In the genomic region with DNA sequence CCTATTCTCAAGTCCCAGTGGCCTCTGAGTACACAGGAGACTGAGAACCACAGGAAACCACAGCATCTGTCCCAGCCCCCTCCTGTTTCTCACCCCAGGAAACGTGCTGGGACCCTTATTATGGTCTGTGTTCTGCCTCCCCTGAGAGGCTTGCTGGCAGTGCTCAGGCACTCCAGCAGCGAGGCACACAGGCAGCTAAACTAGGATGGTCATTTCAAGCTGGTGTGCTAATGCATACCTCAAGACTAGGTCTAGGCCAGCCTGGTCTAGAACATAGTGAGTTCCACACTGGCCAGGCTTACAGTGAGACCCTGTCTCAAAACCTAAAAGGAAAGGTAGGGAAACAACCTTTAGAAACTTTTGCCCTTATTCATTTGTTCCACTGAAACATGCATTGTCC, we compare ENCODE assay signal across 15 mouse cellular contexts. TPM values are rescaled to one million over a fixed set of nuclear protein-coding genes. Genes with fewer than 3 reads are reported as not detected.
DNase-seq lines count a peak whose midpoint lies in the region; ATAC-seq lines count a peak whose summit lies in the region.
"Had no signal": no experiment of that assay in that cellular context is flagged by ENCODE, and none has a peak within 500 bp of the region (broad histone marks: within the 10 kb centered on the region; RNA-seq: fewer than 3 reads in every experiment).

No protein-coding gene starts in this region.

- no peak overlapping the region for H3K4me2 ChIP-seq in hindbrain, embryonic 15.5 days
- H3K4me2 ChIP-seq in hindbrain, embryonic 11.5 days (replicated peaks; ENCODE audit: low read depth, low read length): no peak overlapping the region
- H3K4me2 ChIP-seq in midbrain, embryonic 14.5 days (ENCODE audit: low read length): no peak overlapping the region
- H3K4me2 ChIP-seq: heart, embryonic 11.5 days; kidney, embryonic 15.5 days; liver, embryonic 11.5 days had no signal

- no peak overlapping the region for H3K4me3 ChIP-seq in hindbrain, embryonic 15.5 days
- H3K4me3 ChIP-seq in hindbrain, embryonic 11.5 days (ENCODE audit: low read depth, low read length): no peak overlapping the region
- no peak overlapping the region for H3K4me3 ChIP-seq in midbrain, embryonic 14.5 days (replicated peaks; ENCODE audit: low read depth, low read length)
- no peak overlapping the region for H3K4me3 ChIP-seq in midbrain, embryonic 10.5 days
- H3K4me3 ChIP-seq: kidney, embryonic 15.5 days; layer of hippocampus, adult 2 months had no signal

- DNase-seq in hindbrain, embryonic 11.5 days (ENCODE audit: low spot score): no peak
- no peak for DNase-seq in midbrain, embryonic 14.5 days
- no peak for DNase-seq in midbrain, embryonic 10.5 days (ENCODE audit: low spot score)
- no peak for DNase-seq in kidney, adult 18-20 months
- no peak for DNase-seq in gastrocnemius, postnatal 36 days
- DNase-seq: adrenal gland, adult 2 months; cerebellum, adult 18-20 months; gastrocnemius, postnatal 10 days had no signal

- no peaks in the 10 kb centered on the region for H3K9me3 ChIP-seq in hindbrain, embryonic 15.5 days
- no peaks in the 10 kb centered on the region for H3K9me3 ChIP-seq in hindbrain, embryonic 11.5 days (ENCODE audit: control insufficient read depth, low read length)
- H3K9me3 ChIP-seq in midbrain, embryonic 14.5 days (ENCODE audit: control insufficient read depth, low read length): no peaks in the 10 kb centered on the region
- no peaks in the 10 kb centered on the region for H3K9me3 ChIP-seq in midbrain, embryonic 10.5 days (replicated peaks)
- H3K9me3 ChIP-seq: kidney, embryonic 15.5 days had no signal

- H3K27me3 ChIP-seq in hindbrain, embryonic 15.5 days: no peaks in the 10 kb centered on the region
- H3K27me3 ChIP-seq in hindbrain, embryonic 11.5 days (ENCODE audit: control insufficient read depth, insufficient read depth, low read length): no peaks in the 10 kb centered on the region
- H3K27me3 ChIP-seq in midbrain, embryonic 14.5 days (ENCODE audit: control insufficient read depth, insufficient read depth, low read length): no peaks in the 10 kb centered on the region
- H3K27me3 ChIP-seq in midbrain, embryonic 10.5 days (ENCODE audit: low read depth, poor library complexity, severe bottlenecking): no peaks in the 10 kb centered on the region
- H3K27me3 ChIP-seq: kidney, embryonic 15.5 days; Patski had no signal

- H3K36me3 ChIP-seq in hindbrain, embryonic 15.5 days: peaks cover 20% of the 10 kb centered on the region
- 0 out of 2 replicates have a peak, but pooled peaks cover 3% of the 10 kb centered on the region for H3K36me3 ChIP-seq in hindbrain, embryonic 11.5 days (ENCODE audit: control insufficient read depth, insufficient read depth, low read length)
- H3K36me3 ChIP-seq in midbrain, embryonic 14.5 days (ENCODE audit: control insufficient read depth, insufficient read depth, low read length): peaks cover 30% of the 10 kb centered on the region
- peaks cover 34% of the 10 kb centered on the region for H3K36me3 ChIP-seq in midbrain, embryonic 10.5 days

- intact Hi-C loops in gastrocnemius, postnatal 36 days (cut with DNase I): no loop called here

- H3K4me1 ChIP-seq in hindbrain, embryonic 15.5 days (replicated peaks): no peaks in the 10 kb centered on the region
- no peaks in the 10 kb centered on the region; the same call in 1 of the 2 replicates for H3K4me1 ChIP-seq in hindbrain, embryonic 11.5 days (replicated peaks; ENCODE audit: control insufficient read depth, insufficient read depth, low read length)
- H3K4me1 ChIP-seq in midbrain, embryonic 14.5 days (ENCODE audit: control insufficient read depth, insufficient read depth, low read length): 0 out of 2 replicates have a peak, but pooled peaks cover 3% of the 10 kb centered on the region
- H3K4me1 ChIP-seq in midbrain, embryonic 10.5 days: peaks cover 10% of the 10 kb centered on the region; the same call in 1 of the 2 replicates

- 20% methylated on average over 2 of the region's 2 CpGs for WGBS in hindbrain, embryonic 15.5 days
- 21% methylated on average over 2 of the region's 2 CpGs for WGBS in hindbrain, embryonic 11.5 days
- 24% methylated on average over 2 of the region's 2 CpGs for WGBS in midbrain, embryonic 14.5 days
- WGBS in midbrain, embryonic 10.5 days: 36% methylated on average over 2 of the region's 2 CpGs

- no peak overlapping the region for H3K9ac ChIP-seq in hindbrain, embryonic 15.5 days
- no peak overlapping the region for H3K9ac ChIP-seq in hindbrain, embryonic 11.5 days (ENCODE audit: low read depth, low read length)
- no peak overlapping the region for H3K9ac ChIP-seq in midbrain, embryonic 14.5 days (replicated peaks; ENCODE audit: low read length)
- H3K9ac ChIP-seq: kidney, embryonic 15.5 days had no signal

- no peak overlapping the region for H3K27ac ChIP-seq in hindbrain, embryonic 15.5 days (replicated peaks)
- H3K27ac ChIP-seq in hindbrain, embryonic 11.5 days (ENCODE audit: low read depth, low read length): no peak overlapping the region
- 0 out of 2 replicates have a peak overlapping the region, but pooled peaks have one; percentile 20 for H3K27ac ChIP-seq in midbrain, embryonic 14.5 days (replicated peaks; ENCODE audit: low read depth, low read length)
- no peak overlapping the region for H3K27ac ChIP-seq in midbrain, embryonic 10.5 days (replicated peaks)
- H3K27ac ChIP-seq: kidney, embryonic 15.5 days; layer of hippocampus, adult 2 months had no signal

- ATAC-seq in hindbrain, embryonic 15.5 days (ENCODE audit: low FRiP score, low read depth): peak; percentile 43; the same call in 1 of the 2 replicates
- ATAC-seq in hindbrain, embryonic 11.5 days (ENCODE audit: low FRiP score): no peak
- no peak; the same call in 1 of the 2 replicates for ATAC-seq in midbrain, embryonic 14.5 days (ENCODE audit: low FRiP score, low TSS enrichment)
- peak; percentile 44; the same call in 1 of the 2 replicates for ATAC-seq in granulocyte monocyte progenitor cell, adult 5-6 weeks (replicated peaks; ENCODE audit: poor library complexity, severe bottlenecking)
- ATAC-seq: Patski had no signal

RNA-seq across cellular contexts. Expression of a gene that starts 25.0 kb away (rescaled TPM):
- 27.8 and 30.7 TPM in 2 replicates for polyA plus RNA-seq in hindbrain, embryonic 15.5 days (2015; fragmentation: Nextera tagmentation; extraction: Ambion mirVana)
- 13.3 and 14.9 TPM in 2 replicates for polyA plus RNA-seq in hindbrain, embryonic 11.5 days (2014; fragmentation: Nextera tagmentation; extraction: Ambion mirVana)
- 31.1 and 38.8 TPM in 2 replicates for polyA plus RNA-seq in midbrain, embryonic 14.5 days (2014; fragmentation: Nextera tagmentation; extraction: Ambion mirVana)
- 10.1 and 13.6 TPM in 2 replicates for polyA plus RNA-seq in midbrain, embryonic 10.5 days (2016; fragmentation: Nextera tagmentation; extraction: Ambion mirVana)
- total RNA-seq in granulocyte monocyte progenitor cell, adult 5-6 weeks (2014; fragmentation: Nextera tagmentation): 3.0 and 6.3 TPM in 2 replicates
- 0.57 and 3.1 TPM in 2 replicates for total RNA-seq in granulocyte monocyte progenitor cell, adult 5-6 weeks (2017)
- total RNA-seq in gastrocnemius, postnatal 36 days (2021): 10 to 100 TPM; 38.3 to 42.4 TPM

RNA-seq across cellular contexts. Expression of a gene that starts 25.3 kb away (rescaled TPM):
- 26.1 and 27.8 TPM in 2 replicates for polyA plus RNA-seq in hindbrain, embryonic 15.5 days (2015; fragmentation: Nextera tagmentation; extraction: Ambion mirVana)
- polyA plus RNA-seq in hindbrain, embryonic 11.5 days (2014; fragmentation: Nextera tagmentation; extraction: Ambion mirVana): 16.0 and 19.1 TPM in 2 replicates
- polyA plus RNA-seq in midbrain, embryonic 14.5 days (2014; fragmentation: Nextera tagmentation; extraction: Ambion mirVana): 28.0 and 30.3 TPM in 2 replicates
- polyA plus RNA-seq in midbrain, embryonic 10.5 days (2016; fragmentation: Nextera tagmentation; extraction: Ambion mirVana): 20.4 and 24.4 TPM in 2 replicates
- 2.7 and 6.7 TPM in 2 replicates for total RNA-seq in granulocyte monocyte progenitor cell, adult 5-6 weeks (2014; fragmentation: Nextera tagmentation)
- total RNA-seq in granulocyte monocyte progenitor cell, adult 5-6 weeks (2017): 0.98 and 1.8 TPM in 2 replicates
- total RNA-seq in gastrocnemius, postnatal 36 days (2021): 10 to 100 TPM; 13.7 to 16.2 TPM

RNA-seq across cellular contexts. Expression of a gene that starts 27.4 kb away (rescaled TPM):
- 0.22 and 0.78 TPM in 2 replicates for polyA plus RNA-seq in hindbrain, embryonic 15.5 days (2015; fragmentation: Nextera tagmentation; extraction: Ambion mirVana)
- 0.05 and 0.17 TPM in 2 replicates for polyA plus RNA-seq in hindbrain, embryonic 11.5 days (2014; fragmentation: Nextera tagmentation; extraction: Ambion mirVana)
- 0.39 and 0.49 TPM in 2 replicates for polyA plus RNA-seq in midbrain, embryonic 14.5 days (2014; fragmentation: Nextera tagmentation; extraction: Ambion mirVana)
- polyA plus RNA-seq in midbrain, embryonic 10.5 days (2016; fragmentation: Nextera tagmentation; extraction: Ambion mirVana): 0.07 and 0.21 TPM in 2 replicates
- total RNA-seq in granulocyte monocyte progenitor cell, adult 5-6 weeks (2014; fragmentation: Nextera tagmentation): not detected in 2 replicates
- total RNA-seq in granulocyte monocyte progenitor cell, adult 5-6 weeks (2017): not detected in 2 replicates
- under 1 TPM; 0.39 to 0.54 TPM for total RNA-seq in gastrocnemius, postnatal 36 days (2021)

Comparison
In these comparisons a context has a peak if more than half of its experiments do, and no peak if none do; other contexts are left out.
1. ATAC-seq: peak in hindbrain, embryonic 15.5 days (single experiment) and granulocyte monocyte progenitor cell, adult 5-6 weeks (single experiment); none in hindbrain, embryonic 11.5 days (single experiment) and midbrain, embryonic 14.5 days (single experiment).